Mouse (Mus musculus): ENCODE data around the gene Gad2. TPM values are rescaled to one million over a fixed set of nuclear protein-coding genes. Genes with fewer than 3 reads are reported as not detected.

The Gad2 gene
- total and polyA plus RNA-seq, 3 experiments = 0.11 TPM; not detected in 2

- H3K9me3 ChIP-seq (replicated peaks) = no peaks in the 10 kb centered on the region
- no peaks in the 10 kb centered on the region for H3K27me3 ChIP-seq (ENCODE audit: insufficient read depth, low read length)
- TF ChIP-seq GATA2 (IDR thresholded peaks at IDR 0.05; ENCODE audit: borderline replicate concordance, low read depth, low read length) = no peak
- TF ChIP-seq POLR2AphosphoS5 (IDR thresholded peaks at IDR 0.05; ENCODE audit: insufficient replicate concordance, low read depth, low read length) = no peak
- TF ChIP-seq CTCF (IDR thresholded peaks at IDR 0.05; ENCODE audit: low read depth, low read length) = no peak
- TF ChIP-seq TAL1 (conservative IDR thresholded peaks at IDR 0.05; ENCODE audit: low read depth, low read length) = no peak
- TF ChIP-seq GATA1 (IDR thresholded peaks at IDR 0.05; ENCODE audit: borderline replicate concordance, low read length) = no peak
- H3K4me3 ChIP-seq (ENCODE audit: low read depth, low read length) = no peak overlapping the region
- DNase-seq (ENCODE audit: low spot score) (no peak), ATAC-seq (ENCODE audit: extremely low read depth, insufficient number of reproducible peaks, low FRiP score, poor library complexity, severe bottlenecking) (no peak)
- H3K4me1 ChIP-seq (ENCODE audit: insufficient read depth, low read depth, low read length) = no peaks in the 10 kb centered on the region
- H3K36me3 ChIP-seq (replicated peaks) = no peaks in the 10 kb centered on the region
These were observed 26.4 kb downstream of the Gad2 start for GRCm38 (mm10) chr2:22648394-22648793.

GRCm38 (mm10) chr2:22651826-22652225 is 29.8 kb downstream of the Gad2 start:
- Histone ChIP-seq H3K36me3 (replicated peaks) (no peaks in the 10 kb centered on the region), H3K27me3 (ENCODE audit: insufficient read depth, low read length) (no peaks in the 10 kb centered on the region), H3K4me3 (ENCODE audit: low read depth, low read length) (no peak overlapping the region), H3K4me1 (ENCODE audit: insufficient read depth, low read depth, low read length) (no peaks in the 10 kb centered on the region), H3K9me3 (replicated peaks) (no peaks in the 10 kb centered on the region)
- DNase-seq (ENCODE audit: low spot score) (no peak), ATAC-seq (ENCODE audit: extremely low read depth, insufficient number of reproducible peaks, low FRiP score, poor library complexity, severe bottlenecking) (no peak)
- no peak for TF ChIP-seq TAL1 (conservative IDR thresholded peaks at IDR 0.05; ENCODE audit: low read depth, low read length)
- TF ChIP-seq POLR2AphosphoS5 (IDR thresholded peaks at IDR 0.05; ENCODE audit: insufficient replicate concordance, low read depth, low read length) = no peak
- no peak for TF ChIP-seq CTCF (IDR thresholded peaks at IDR 0.05; ENCODE audit: low read depth, low read length)
- TF ChIP-seq GATA2 (IDR thresholded peaks at IDR 0.05; ENCODE audit: borderline replicate concordance, low read depth, low read length) = no peak
- no peak for TF ChIP-seq GATA1 (IDR thresholded peaks at IDR 0.05; ENCODE audit: borderline replicate concordance, low read length)

GRCm38 (mm10) chr2:22663731-22664130 is 41.7 kb downstream of the Gad2 start:
- ATAC-seq (ENCODE audit: extremely low read depth, insufficient number of reproducible peaks, low FRiP score, poor library complexity, severe bottlenecking) (no peak), DNase-seq (ENCODE audit: low spot score) (no peak)
- Histone ChIP-seq H3K9me3 (replicated peaks) (no peaks in the 10 kb centered on the region), H3K4me3 (ENCODE audit: low read depth, low read length) (no peak overlapping the region), H3K36me3 (replicated peaks) (no peaks in the 10 kb centered on the region), H3K4me1 (ENCODE audit: insufficient read depth, low read depth, low read length) (no peaks in the 10 kb centered on the region), H3K27me3 (ENCODE audit: insufficient read depth, low read length) (peaks cover 3% of the 10 kb centered on the region; the same call in 1 of the 2 replicates)
- TF ChIP-seq CTCF (IDR thresholded peaks at IDR 0.05; ENCODE audit: low read depth, low read length) (no peak), POLR2AphosphoS5 (IDR thresholded peaks at IDR 0.05; ENCODE audit: insufficient replicate concordance, low read depth, low read length) (no peak), TAL1 (conservative IDR thresholded peaks at IDR 0.05; ENCODE audit: low read depth, low read length) (no peak), GATA1 (IDR thresholded peaks at IDR 0.05; ENCODE audit: borderline replicate concordance, low read length) (no peak), GATA2 (IDR thresholded peaks at IDR 0.05; ENCODE audit: borderline replicate concordance, low read depth, low read length) (no peak)

GRCm38 (mm10) chr2:22670415-22670814 is 48.4 kb downstream of the Gad2 start:
- Histone ChIP-seq H3K4me3 (ENCODE audit: low read depth, low read length) (no peak overlapping the region), H3K27me3 (ENCODE audit: insufficient read depth, low read length) (no peaks in the 10 kb centered on the region; the same call in 1 of the 2 replicates), H3K36me3 (replicated peaks) (no peaks in the 10 kb centered on the region), H3K9me3 (replicated peaks) (no peaks in the 10 kb centered on the region), H3K4me1 (ENCODE audit: insufficient read depth, low read depth, low read length) (no peaks in the 10 kb centered on the region)
- no peak for DNase-seq (ENCODE audit: low spot score)
- TF ChIP-seq POLR2AphosphoS5 (IDR thresholded peaks at IDR 0.05; ENCODE audit: insufficient replicate concordance, low read depth, low read length) (no peak), GATA1 (IDR thresholded peaks at IDR 0.05; ENCODE audit: borderline replicate concordance, low read length) (no peak), TAL1 (conservative IDR thresholded peaks at IDR 0.05; ENCODE audit: low read depth, low read length) (no peak), CTCF (IDR thresholded peaks at IDR 0.05; ENCODE audit: low read depth, low read length) (no peak), GATA2 (IDR thresholded peaks at IDR 0.05; ENCODE audit: borderline replicate concordance, low read depth, low read length) (no peak)
- ATAC-seq (ENCODE audit: extremely low read depth, insufficient number of reproducible peaks, low FRiP score, poor library complexity, severe bottlenecking) = no peak

- H3K9me3 ChIP-seq (replicated peaks) = no peaks in the 10 kb centered on the region
- no peak overlapping the region for H3K4me3 ChIP-seq (ENCODE audit: low read depth, low read length)
- TF ChIP-seq TAL1 (conservative IDR thresholded peaks at IDR 0.05; ENCODE audit: low read depth, low read length) (no peak), GATA1 (IDR thresholded peaks at IDR 0.05; ENCODE audit: borderline replicate concordance, low read length) (no peak), CTCF (IDR thresholded peaks at IDR 0.05; ENCODE audit: low read depth, low read length) (no peak), GATA2 (IDR thresholded peaks at IDR 0.05; ENCODE audit: borderline replicate concordance, low read depth, low read length) (no peak), POLR2AphosphoS5 (IDR thresholded peaks at IDR 0.05; ENCODE audit: insufficient replicate concordance, low read depth, low read length) (no peak)
- no peaks in the 10 kb centered on the region; the same call in 1 of the 2 replicates for H3K27me3 ChIP-seq (ENCODE audit: insufficient read depth, low read length)
- no peak for ATAC-seq (ENCODE audit: extremely low read depth, insufficient number of reproducible peaks, low FRiP score, poor library complexity, severe bottlenecking)
- H3K4me1 ChIP-seq (ENCODE audit: insufficient read depth, low read depth, low read length) = no peaks in the 10 kb centered on the region
- no peaks in the 10 kb centered on the region for H3K36me3 ChIP-seq (replicated peaks)
- no peak for DNase-seq (ENCODE audit: low spot score)
These were observed 49.3 kb downstream of the Gad2 start for GRCm38 (mm10) chr2:22671348-22671747.

GRCm38 (mm10) chr2:22677066-22677465 is 55.1 kb downstream of the Gad2 start:
- Histone ChIP-seq H3K4me3 (ENCODE audit: low read depth, low read length) (no peak overlapping the region), H3K27me3 (ENCODE audit: insufficient read depth, low read length) (no peaks in the 10 kb centered on the region; the same call in 1 of the 2 replicates), H3K9me3 (replicated peaks) (no peaks in the 10 kb centered on the region), H3K4me1 (ENCODE audit: insufficient read depth, low read depth, low read length) (no peaks in the 10 kb centered on the region), H3K36me3 (replicated peaks) (no peaks in the 10 kb centered on the region)
- TF ChIP-seq GATA1 (IDR thresholded peaks at IDR 0.05; ENCODE audit: borderline replicate concordance, low read length) (no peak), CTCF (IDR thresholded peaks at IDR 0.05; ENCODE audit: low read depth, low read length) (no peak), TAL1 (conservative IDR thresholded peaks at IDR 0.05; ENCODE audit: low read depth, low read length) (no peak), GATA2 (IDR thresholded peaks at IDR 0.05; ENCODE audit: borderline replicate concordance, low read depth, low read length) (no peak), POLR2AphosphoS5 (IDR thresholded peaks at IDR 0.05; ENCODE audit: insufficient replicate concordance, low read depth, low read length) (no peak)
- ATAC-seq (ENCODE audit: extremely low read depth, insufficient number of reproducible peaks, low FRiP score, poor library complexity, severe bottlenecking) = no peak
- no peak for DNase-seq (ENCODE audit: low spot score)
